16 mouse cellular contexts compared by ENCODE assay signal in the genomic region with DNA sequence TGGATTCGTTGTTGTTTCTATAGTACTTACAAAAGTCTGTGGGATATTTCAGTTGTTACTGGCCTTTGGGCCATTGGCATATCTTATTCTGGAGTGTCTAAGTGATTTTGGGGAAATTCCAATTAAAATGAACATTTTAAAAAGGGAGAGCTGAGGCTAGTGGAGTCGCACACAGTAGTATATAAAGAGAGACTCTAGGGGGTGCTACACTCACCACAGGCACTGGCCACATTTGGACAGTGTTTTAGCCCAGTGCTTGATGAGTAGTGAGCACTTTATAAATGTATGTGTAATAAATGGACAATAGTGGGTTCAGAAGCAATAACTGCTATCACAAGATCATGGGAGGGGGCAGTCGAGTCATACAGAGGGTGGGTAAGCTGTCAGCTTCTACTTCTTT. TPM values are rescaled to one million over a fixed set of nuclear protein-coding genes. Genes with fewer than 3 reads are reported as not detected.
A peak's percentile ranks its signal among the peaks of the same experiment; 100 is the strongest.
DNase-seq lines count a peak whose midpoint lies in the region; ATAC-seq and TF ChIP-seq lines count a peak whose summit lies in the region.
"Had no signal": no experiment of that assay in that cellular context is flagged by ENCODE, and none has a peak within 500 bp of the region (broad histone marks: within the 10 kb centered on the region; RNA-seq: fewer than 3 reads in every experiment).

No protein-coding gene starts in this region.

- H3K27ac ChIP-seq in layer of hippocampus, adult 2 months = no peak overlapping the region
- no peak overlapping the region for H3K27ac ChIP-seq in midbrain, postnatal 0 days (ENCODE audit: low read depth, low read length)
- H3K27ac ChIP-seq: heart, embryonic 15.5 days had no signal

- H3K36me3 ChIP-seq in midbrain, postnatal 0 days (ENCODE audit: insufficient read depth, low read length) = no peaks in the 10 kb centered on the region
- H3K36me3 ChIP-seq: heart, embryonic 15.5 days had no signal

- no peaks in the 10 kb centered on the region for H3K9me3 ChIP-seq in midbrain, postnatal 0 days (ENCODE audit: low read length)
- H3K9me3 ChIP-seq: heart, embryonic 15.5 days had no signal

- peaks cover 2% of the 10 kb centered on the region; the same call in 1 of the 2 replicates for H3K4me1 ChIP-seq in midbrain, postnatal 0 days (ENCODE audit: insufficient read depth, low read length)

- ATAC-seq in midbrain, postnatal 0 days (ENCODE audit: low FRiP score) = no peak

- DNase-seq in embryo, embryonic 10 days (ENCODE audit: low spot score) = peak; percentile 29
- no peak for DNase-seq in embryo, embryonic 9.5 days (ENCODE audit: extremely low spot score)
- DNase-seq in layer of hippocampus, adult 2 months (ENCODE audit: low spot score in 2 of 2) = no peak
- no peak for DNase-seq in layer of hippocampus, postnatal 36 days
- peak; percentile 34 for DNase-seq in brain, adult 2 months (ENCODE audit: low read depth, low spot score)
- DNase-seq in midbrain, postnatal 0 days (ENCODE audit: low spot score) = peak; percentile 27
- DNase-seq in frontal cortex, postnatal 25 days (ENCODE audit: low spot score in 2 of 2) = no peak
- DNase-seq in adrenal gland, postnatal 4 days (ENCODE audit: low spot score in 2 of 2) = no peak
- DNase-seq: adrenal gland, adult 8-10 months; cerebellum, adult 11-12 months; kidney, adult 8-10 months; lung, postnatal 36 days had no signal

- peak overlapping the region; percentile 82; the same call in 1 of the 2 replicates for H3K4me3 ChIP-seq in layer of hippocampus, adult 2 months
- H3K4me3 ChIP-seq in midbrain, postnatal 0 days (ENCODE audit: low read depth, low read length) = peak overlapping the region; percentile 62
- H3K4me3 ChIP-seq: myocyte had no signal

- TF ChIP-seq CTCF in layer of hippocampus, adult 2 months (conservative IDR thresholded peaks at IDR 0.05) = peak; percentile 74
- peak; percentile 51 for TF ChIP-seq CTCF in midbrain, postnatal 0 days (IDR thresholded peaks at IDR 0.05)

- 47% methylated on average over 3 of the region's 3 CpGs for WGBS in midbrain, postnatal 0 days

- no peaks in the 10 kb centered on the region for H3K27me3 ChIP-seq in midbrain, postnatal 0 days (ENCODE audit: insufficient read depth, low read length)

- peak overlapping the region; percentile 73; the same call in 1 of the 2 replicates for H3K9ac ChIP-seq in midbrain, postnatal 0 days (replicated peaks; ENCODE audit: low read length, poor library complexity, severe bottlenecking)
- H3K9ac ChIP-seq: heart, embryonic 15.5 days had no signal

- H3K4me2 ChIP-seq in midbrain, postnatal 0 days (ENCODE audit: low read depth, low read length, poor library complexity, severe bottlenecking) = peak overlapping the region; percentile 58

RNA-seq across cellular contexts. Expression of a gene that starts 2.6 kb away (rescaled TPM):
- 10 to 100 TPM; 41.9 to 42.0 TPM for total RNA-seq in layer of hippocampus, adult 2 months (2021)
- total RNA-seq in layer of hippocampus, postnatal 36 days (2021) = 10 to 100 TPM; 55.2 to 60.6 TPM
- 58.6 and 70.4 TPM in 2 replicates for total RNA-seq in midbrain, postnatal 0 days (2014; rRNA removed)
- polyA plus RNA-seq in midbrain, postnatal 0 days (2015; fragmentation: Nextera tagmentation; extraction: Ambion mirVana) = 102 and 108 TPM in 2 replicates
- 10 to 100 TPM; 17.6 to 19.9 TPM for total RNA-seq in adrenal gland, postnatal 4 days (2021)
- total RNA-seq: liver, adult 2 months; MEL had no signal
- polyA plus RNA-seq: liver, adult 2 months had no signal

Comparison
In these comparisons a context has a peak if more than half of its experiments do, and no peak if none do; other contexts are left out.
1. DNase-seq: peak in embryo, embryonic 10 days (single experiment), brain, adult 2 months (single experiment) and midbrain, postnatal 0 days (single experiment); none in embryo, embryonic 9.5 days (single experiment), layer of hippocampus, adult 2 months (0 of 2), layer of hippocampus, postnatal 36 days (0 of 2), frontal cortex, postnatal 25 days (0 of 2) and adrenal gland, postnatal 4 days (0 of 2).